Mouse (Mus musculus): ENCODE results near the gene Catsper3.

Gene Catsper3

DNA sequence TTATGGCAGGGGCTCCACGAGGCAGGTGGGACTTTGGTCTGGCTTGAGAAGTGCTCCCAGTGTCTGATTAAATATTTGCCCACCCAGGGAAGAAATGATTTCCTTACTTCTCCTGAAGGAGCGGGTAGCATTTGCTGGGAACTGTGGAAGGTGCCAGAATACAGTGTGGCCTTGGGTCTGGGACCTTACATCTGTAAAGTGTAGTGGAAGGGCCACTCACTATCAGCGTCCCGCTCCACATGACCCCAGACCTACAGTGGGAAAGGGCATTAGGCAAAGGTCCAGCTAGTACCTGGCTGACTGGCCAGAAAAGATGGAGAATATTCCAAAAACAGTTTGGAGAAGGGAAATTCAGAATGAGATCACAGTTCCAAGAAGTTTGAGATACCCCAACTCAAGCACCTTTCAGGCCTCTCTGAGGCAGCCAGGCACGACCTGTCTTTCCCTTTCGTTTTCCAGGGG lies 43.3 kb downstream of the Catsper3 start:
- DNase-seq = no peak

DNA sequence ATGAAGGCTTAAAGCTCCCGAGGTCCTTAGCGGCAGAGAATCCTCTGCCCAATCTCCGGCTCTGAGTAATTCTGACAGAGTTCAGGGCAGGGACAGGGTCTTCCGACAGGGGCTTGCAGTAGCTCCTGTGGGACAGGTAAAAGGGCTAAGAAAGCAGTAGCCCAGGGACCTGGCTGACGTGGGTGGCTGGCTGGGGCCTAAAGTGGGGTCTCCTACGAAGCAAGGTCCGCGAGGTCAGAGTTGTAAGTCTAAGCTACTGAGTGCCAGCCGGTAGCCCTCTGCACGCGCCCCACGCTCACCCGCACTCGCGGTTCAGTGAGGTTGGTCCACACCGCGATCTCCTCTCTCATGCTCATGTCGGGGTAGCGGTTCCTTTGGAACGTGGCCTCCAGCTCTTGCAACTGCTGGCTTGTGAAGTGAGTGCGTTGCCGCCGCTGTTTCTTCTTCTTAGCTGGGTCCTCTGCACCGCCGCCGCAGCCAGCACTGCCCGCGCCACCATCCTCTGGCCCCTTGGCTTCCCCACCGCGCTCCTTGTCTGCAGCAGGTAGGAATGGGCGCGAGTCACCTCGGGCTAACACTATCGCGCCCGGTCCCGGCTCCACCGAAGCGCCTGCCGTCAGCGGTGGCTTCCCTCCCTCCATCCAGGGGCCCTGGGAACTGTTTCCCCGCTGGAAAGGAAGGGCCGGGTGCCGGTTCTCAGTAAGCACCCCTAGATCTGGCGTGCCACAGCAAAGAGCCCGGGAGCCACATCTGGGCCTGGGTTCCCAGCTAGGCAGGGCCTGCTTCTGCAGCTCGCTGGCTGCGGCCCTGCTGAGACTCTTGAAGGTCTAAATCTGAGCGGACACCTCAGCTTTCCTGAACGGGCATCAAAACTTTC lies 44.0 kb downstream of the Catsper3 start:
- DNase-seq = no peak

DNA sequence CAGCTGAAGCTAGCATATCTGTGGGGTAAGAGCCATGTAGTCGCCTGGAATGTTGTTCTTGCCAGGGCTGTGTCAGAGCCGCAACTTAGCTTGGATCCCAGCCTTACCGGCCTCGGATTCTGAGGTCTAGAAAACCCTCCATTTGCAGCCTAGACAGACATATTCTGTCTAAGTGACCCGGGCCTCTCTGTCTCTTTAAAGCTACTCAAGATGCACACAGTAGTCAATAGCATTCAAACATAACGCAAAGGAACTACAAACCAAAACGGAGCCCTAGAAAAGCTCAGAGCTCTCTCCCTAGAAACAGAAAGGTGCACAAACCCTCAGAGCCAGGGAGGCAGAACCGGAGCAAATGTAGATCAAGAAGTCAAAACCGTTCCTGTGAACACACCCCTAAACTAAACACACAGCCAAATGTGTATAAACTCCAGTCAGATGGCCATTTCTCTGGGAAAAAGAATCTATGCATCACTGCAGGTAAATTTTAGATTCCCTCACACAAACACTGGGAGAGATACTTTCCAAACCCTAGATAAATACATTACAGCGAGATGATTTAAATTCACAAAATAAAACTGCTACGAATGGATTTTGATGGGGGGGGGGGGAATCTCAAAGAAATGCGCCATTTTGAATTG lies 44.8 kb downstream of the Catsper3 start:
- no peak for DNase-seq

DNA sequence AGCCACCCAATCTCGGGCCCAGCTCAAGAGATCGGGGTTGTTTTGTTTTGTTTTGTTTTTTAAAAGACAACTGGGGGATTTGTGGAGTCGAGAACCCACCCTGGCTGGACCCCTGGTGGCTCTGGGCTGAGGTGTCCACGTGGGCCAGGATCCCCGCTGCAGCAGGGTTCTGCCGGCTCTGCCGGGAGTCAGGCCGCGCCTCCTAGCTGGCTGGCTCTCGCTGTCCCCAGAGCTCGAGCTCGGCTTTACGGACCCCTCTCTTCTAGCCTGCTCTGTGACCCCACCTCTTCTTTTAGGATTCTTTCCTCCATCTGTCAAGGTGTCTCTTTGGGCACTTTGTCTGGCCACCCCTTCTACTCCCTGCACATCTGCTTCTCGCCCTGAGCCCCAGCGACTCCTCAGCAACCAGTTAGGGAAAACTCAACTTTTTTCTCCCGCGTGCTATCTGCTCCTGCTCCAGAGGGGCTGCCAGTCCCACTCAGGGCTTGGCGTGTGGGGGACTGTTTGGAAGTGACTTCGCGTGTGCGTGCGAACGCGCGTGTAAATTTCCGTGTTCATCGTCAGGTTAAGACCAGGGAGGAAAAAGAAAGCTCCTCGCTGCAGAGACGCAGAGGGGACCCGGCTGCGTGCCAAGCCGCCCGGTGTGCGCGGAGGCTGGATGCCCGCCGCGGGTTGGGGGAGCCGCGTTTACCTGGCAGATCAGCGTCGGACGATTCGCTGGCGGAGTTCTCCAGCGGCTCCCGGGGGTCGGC lies 45.9 kb downstream of the Catsper3 start:
- no peak for DNase-seq

DNA sequence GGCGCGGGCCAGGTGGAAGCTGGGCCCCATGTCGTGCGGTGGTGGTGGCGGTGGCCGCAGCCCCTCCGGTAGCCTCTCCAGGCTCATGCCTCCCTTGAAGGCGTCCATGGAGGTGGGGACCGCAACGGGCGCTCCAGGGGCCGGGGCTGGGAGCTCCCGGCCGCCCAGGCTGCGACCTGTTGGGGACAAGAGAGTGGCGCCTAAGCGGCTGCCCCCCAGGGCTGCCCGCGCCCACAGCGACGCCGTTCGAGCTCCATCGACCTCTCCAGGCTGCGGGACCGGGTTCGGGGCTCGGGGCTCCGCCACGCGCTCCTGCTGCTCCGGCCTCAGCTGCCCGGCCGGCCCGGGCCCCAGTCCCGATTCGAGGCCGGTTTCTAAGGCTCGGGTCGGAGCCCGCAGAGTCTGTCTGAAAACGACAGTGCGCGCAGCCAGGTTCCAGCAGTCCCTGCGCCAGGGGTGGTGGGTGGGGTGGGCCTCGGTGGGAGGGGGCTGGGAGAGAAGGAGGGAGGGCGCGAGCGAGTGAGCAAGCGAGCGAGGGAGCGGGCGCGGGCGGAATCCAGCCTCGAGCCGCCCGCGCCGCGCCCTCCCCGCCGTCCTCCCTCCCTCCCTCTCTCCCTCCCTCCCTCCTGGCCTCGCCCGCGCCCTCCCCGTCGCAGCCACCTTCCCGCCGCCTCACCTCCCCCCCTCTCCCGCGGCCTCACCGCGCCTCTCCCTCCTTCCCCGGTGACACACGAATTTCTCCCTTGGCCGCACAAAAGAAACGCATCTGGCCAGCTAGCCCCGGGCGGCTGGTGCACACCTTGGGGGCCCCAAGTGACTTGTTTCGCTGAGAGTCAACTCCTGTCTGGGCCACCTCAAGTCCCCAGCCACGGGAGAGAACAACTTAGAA lies 46.7 kb downstream of the Catsper3 start:
- no peak for DNase-seq

DNA sequence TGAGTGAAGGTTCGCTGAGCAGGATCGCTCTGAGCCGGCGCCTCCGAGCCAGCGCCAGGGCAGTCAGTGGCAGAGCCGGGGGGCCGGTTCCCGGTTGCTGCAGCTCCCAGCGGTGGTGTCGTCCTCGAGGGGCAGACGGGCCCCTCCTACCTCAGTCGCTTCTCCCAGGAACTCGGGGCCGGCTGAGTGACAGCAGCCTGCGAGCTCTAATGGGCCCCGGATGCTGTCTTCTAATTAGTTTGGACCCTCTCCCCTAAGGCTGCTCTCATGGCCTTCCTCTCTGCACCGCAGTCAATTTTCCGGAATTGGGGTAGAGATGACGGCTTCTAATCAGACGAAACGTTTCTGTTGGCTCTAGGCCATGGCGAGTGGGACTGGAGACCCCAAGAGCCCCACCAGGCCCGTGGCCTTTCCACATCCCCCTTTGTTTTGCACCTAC lies 47.4 kb downstream of the Catsper3 start:
- DNase-seq = no peak

DNA sequence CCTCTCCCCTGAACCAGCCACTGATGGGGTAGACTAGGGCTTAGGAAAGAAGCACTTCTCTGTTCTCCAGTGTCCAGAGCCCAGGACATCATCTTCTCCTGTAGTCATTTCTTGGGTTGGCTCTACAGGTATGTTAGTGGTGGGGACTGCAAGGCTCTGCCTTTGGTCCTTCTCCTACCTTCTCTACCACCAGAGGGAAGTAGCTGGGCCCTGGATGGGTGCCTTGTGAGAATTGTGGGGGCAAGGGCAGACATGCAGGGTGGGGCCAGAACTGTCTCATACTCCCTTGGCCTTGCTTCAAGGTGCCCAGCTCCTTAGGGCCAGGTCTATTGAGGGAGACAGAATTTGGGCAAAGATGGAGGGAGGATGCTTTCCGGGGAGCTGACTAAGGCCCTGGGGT lies 48.2 kb downstream of the Catsper3 start:
- DNase-seq = no peak

DNA sequence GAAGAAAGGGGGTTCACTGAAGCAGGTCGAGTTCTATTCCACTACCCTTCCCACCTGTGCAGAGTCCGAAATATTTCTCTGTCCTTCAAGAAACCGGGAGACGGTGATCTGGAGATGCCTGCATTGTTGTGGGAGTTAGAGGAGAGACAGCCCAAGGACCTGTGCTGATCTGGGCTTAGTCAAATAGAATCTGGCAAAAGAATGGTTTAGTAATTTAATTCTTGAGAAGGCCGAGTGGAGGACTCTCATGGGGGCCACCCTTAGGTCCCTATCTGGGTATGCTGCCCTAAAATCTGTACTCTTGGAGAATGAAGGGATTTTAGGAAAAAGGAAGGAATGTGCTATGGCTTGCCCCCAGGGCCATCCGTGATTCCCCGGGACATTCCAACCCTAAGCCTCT lies 49.6 kb downstream of the Catsper3 start:
- no peak for DNase-seq

DNA sequence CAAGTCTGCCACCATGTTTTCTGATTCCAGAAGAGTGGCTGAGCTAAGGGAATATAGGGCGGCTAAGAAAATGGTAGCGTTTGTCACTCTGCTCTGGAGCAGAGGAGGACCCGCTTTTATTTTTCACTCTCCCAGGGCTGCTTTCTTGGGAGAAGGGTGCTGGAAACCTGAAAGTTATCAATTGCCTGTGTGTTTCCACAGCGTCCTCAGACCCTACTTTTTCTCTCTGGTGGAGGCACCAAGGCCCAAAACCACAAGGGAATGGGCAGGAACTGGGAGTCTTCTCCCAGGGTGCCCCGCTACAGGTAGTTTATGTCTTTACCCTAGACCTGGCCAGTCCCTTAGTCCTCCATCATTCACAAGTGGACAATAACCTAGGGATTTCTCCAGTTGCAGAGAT lies 50.3 kb downstream of the Catsper3 start:
- DNase-seq = no peak

DNA sequence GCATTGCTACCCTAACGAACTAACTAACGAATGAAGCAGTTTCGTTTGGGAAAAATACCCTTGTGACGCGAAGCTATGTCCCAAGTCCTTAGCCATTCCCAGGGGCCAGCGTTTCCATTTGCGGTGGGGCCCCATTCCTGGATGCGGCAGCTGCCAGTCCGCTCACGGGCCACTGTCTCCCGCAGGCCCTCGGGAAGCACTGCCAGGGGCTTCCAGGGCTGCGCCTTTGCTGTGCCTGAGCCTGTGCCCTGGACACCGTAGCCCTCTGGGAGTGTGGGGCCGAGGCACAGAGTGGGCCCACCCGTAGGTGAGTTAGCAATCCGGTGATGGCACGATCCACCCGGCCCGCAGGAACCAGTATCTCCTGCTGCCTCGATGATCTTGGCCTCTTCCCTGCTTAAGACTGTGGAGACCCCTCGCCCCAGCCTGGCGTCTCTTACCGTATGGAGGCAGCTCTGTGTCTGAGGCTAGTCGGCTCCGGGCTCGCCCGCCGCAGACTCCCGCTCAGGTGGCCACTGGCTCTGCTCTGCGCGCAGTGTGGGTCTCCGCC lies 51.3 kb downstream of the Catsper3 start:
- no peak for DNase-seq

DNA sequence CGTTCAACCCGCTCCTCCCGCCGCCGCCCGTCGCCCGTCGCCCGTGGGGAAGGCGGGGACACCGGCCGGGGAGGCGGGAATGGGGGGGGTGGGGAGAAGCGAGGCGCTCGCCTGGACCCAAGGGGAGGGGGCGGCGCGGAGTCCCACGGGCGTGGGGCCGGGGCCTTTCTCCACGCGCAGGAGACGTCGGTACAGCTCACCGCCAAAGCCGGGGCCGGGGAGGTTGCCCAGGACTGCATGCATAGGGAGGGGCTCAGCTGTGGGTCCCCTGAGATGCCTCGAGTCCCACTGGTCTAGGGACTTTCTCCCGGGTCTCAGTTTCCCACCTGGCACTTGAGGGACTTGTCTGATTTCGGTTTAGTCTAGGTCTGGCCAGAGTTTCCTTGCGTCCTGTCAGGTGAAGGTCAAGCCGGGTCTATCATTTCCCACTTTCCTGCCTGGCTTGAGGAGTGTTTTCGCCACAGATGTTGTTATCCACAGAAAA lies 51.8 kb downstream of the Catsper3 start, which contains the start of gene Pitx1:
Gene Pitx1, minus strand, starts transcription at position 51 of the 484 bp plus-strand sequence.
- DNase-seq = no peak

DNA sequence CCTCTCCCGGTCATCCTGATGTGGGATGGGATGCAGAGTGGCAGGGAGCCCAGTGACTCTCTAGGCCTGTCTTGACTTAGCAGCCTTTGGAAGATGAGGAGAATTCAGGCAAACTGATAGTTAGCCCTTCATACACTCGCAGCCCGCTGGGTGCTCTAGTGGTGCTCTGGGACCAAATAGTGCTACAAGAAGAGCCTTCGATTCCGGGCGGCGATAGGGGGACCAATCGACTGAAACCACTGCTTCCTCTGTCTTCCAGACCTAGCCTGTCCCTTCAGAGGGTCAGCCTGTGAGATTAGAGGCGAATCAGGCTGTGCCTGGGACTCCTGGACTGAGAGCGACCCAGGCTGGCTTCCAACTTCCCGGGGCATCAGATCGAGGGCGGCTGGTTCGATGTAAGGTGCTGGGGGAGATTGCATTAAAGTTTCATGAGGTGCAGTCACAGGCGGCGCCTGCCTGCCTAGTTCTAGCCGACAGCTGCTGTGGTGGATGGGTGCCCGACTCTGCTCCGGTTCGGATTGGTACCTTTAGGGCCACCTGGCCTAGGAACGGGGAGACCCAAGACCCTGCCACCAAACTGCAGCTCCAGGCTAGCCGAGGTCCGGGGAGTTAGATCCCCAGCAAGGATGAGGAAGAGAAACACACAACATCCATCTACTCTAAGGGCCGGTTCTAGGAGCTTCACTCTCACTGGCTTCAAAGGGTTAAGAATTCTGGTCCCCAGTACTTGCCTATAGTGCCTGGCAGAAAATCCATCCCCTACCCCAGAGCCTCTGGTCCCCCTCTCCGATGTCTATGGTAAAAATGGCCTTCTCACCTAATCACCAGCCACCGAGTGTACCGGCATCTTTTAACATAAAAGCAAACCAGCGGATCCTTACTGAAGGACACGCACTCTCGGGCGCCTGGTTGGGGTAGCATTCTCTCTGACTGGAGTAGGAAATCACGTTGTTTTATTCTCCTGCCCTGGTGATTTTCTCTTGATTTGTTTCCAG lies 52.7 kb downstream of the Catsper3 start:
- DNase-seq = no peak

DNA sequence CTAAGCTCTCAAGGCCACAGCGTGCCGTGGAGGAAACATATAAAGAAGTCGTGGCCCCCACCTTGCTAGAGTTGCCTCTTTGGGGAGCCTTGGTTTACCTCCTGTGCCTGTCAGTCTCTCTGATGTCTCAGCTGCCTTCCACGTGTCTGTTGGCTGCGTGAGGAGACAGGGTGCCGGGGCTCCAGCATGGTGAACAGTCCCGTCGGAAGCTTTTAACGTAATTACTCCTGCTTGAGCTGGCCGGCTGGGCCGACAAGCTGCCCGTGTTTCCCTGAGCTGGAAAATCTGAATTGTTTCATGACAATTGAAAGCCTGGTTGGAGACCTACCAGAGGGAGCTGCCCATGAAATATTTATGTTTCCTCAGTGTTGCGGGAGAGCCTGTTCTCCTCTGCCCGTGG lies 55.9 kb downstream of the Catsper3 start:
- DNase-seq = no peak

DNA sequence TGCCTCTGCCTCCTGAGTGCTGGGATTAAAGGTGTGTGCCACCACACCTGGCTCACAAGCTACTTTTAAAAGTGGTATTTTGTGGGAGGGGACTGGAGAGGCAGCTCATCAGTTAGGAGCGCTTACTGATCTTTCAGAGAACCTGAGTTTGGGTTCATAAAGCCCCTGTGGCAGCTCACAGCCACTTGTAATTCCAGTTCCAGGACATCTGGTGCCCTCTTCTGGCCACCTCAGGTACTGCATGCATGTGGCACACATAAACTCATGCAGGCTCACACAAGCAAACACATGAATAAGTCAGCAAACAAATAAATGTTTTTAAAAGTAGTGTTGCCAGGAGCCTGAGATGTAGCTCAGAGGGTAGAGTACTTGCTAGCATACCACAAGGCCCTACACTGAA lies 59.3 kb downstream of the Catsper3 start:
- DNase-seq = no peak

DNA sequence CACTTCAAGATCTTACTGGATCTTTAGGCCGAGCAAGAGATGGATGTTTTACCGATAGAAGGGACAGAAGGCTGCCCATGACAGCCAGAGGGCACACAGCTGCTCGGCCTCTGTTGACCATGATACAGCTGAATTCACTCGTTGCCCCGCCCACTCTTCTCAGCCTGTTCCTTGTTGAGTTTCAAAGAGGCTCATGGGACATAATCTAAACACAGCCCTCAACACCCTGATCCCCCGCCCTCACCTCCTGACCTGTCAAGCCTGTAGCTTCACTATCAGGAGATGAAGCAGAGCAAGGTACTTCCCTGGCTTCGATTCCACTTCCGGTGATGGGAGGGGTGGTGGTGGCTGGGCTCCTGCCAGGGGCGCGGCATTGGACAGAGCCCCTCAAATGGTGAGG lies 63.4 kb downstream of the Catsper3 start:
- no peak for DNase-seq

DNA sequence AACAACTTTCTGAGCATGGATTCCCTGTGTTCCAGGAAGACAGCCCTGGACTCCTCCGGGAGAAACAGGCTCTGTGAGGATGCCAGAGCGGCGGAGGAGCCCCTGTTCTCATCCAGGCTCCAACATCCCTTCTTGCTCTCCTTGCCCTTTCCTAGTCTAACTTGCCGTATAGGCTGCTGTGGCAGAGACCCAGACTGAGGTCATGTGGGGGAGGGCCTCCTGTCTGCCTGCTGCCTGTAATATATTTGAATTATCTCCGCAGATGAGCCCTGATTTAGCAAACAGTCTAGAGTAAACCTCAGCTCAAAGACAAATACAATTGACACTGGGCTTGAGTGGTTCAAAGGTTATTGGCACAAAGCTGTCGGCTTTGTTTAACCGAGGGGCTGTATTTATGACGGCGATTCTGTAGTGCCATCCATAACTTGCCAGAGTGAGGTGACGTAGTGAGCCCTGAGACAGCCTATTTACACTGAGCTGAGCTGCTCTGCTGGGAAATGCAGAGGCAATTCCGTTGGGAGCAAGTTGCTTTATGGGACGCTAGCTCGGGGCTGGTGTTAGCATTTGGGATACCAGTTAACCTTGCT lies 64.3 kb downstream of the Catsper3 start:
- no peak for DNase-seq

DNA sequence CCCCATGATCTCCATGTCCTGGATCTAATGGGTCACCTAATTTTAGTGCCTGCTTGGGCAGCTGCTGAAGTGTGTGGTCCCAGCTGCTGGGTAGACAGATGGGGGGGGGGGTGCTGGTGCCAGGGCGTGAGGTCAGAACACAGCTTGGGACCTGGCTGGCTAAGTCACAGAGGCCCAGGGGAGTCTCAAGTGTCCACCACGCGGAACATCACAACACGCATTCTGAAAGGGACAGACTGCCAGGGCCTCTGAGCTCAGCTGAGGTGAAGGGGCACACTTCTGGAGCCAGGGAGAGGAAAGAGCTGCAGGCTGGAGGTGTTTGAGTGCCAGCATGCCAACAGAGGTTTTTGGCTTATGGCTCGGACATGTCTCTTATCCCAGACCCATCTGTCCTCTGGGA lies 66.4 kb downstream of the Catsper3 start:
- DNase-seq = no peak

DNA sequence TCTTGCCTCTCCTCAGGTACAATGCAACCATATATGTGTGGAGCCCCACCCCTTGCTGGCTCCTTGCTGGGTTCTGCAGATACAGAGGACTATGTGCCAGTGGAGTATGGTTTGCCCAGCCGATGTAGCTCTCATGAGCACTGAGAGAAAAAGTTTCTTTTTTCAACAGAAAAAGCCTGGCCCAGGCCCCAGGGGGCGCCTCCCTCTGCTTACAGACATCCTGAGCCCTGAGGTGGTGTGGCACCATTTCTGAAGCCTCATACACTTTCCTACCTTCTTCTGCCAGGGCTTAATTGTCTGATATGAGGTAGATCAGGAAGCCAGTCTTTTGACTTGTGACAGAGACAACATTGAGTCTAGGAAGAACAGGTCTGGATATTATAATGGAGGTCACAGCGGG lies 67.8 kb downstream of the Catsper3 start:
- no peak for DNase-seq

DNA sequence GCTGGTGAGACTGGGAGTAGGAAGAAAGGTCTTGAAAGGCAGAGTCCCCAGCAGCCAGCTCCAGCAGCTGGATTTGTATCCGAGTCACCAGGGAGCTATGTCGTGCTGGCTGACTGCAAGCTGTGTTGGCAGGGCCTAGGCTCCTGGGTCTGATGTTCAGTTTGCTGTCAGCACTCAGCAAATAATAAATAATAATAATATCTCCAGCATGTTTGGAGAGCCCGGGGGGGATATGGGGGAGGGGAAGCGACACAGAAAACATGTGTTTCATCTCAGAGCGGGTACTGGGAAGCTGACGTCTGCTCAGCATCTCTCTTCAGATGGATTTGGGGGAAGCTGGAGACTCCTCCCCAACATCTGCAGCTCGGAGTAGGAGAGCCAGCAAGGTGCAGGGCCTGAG lies 71.4 kb downstream of the Catsper3 start:
- DNase-seq = no peak

DNA sequence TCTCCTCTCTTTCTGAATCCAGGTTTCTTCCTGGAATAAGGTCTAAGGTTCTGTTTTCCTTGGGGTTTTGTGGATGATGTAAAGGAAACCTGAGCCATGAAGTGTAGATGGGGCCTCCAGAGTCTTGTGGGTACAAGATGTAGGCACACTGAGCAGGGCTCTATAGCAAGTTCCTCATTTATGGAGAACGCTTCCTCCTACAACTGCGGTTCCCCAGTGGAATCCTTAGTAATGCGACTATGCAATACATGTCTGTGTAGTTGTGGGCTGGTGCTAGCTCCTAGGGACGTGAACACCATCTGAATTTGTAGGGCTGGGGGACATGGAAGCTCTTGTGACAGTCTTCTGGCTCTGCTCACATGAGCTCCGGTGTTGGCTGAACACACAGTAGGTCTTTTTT lies 74.1 kb downstream of the Catsper3 start:
- DNase-seq = no peak
